Mouse (Mus musculus): ENCODE data around the gene G530012D18Rik. TPM values are rescaled to one million over a fixed set of nuclear protein-coding genes. Genes with fewer than 3 reads are reported as not detected.
"Not testable (repeated sequence)": the region's sequence is repeated elsewhere in the genome, so short reads cannot be mapped to it uniquely, and the experiment has no call there.

G530012D18Rik gene
- not detected in 2 replicates for polyA plus RNA-seq (2014; fragmentation: Nextera tagmentation; extraction: Ambion mirVana)

DNA sequence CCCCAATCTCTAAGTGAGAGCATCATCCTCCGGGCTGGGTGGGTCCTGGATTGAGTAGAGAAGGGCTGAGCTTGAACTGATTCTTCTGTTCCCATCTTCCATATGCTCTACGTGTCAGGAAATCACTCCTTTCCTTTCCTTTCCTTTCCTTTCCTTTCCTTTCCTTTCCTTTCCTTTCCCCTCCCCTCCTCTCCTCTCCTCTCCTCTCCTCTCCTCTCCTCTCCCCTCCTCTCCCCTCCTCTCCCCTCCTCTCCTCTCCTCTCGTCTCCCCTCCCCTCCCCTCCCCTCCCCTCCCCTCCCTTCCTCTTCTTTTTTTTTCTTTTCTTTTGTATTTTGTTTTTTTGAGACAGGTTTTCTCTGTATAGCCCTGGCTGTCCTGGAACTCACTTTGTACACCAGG, at the start of gene G530012D18Rik:
G530012D18Rik (plus strand) TSS at position 301 of the 400 bp plus-strand sequence.
- not testable (repeated sequence) for H3K36me3 ChIP-seq (ENCODE audit: control insufficient read depth, insufficient read depth, low read length); ATAC-seq; H3K4me2 ChIP-seq (ENCODE audit: low read length); H3K4me3 ChIP-seq (ENCODE audit: low read depth, low read length); H3K4me1 ChIP-seq (ENCODE audit: control insufficient read depth, insufficient read depth, low read length); H3K9ac ChIP-seq (ENCODE audit: low read length); DNase-seq (ENCODE audit: low spot score); H3K27me3 ChIP-seq (replicated peaks; ENCODE audit: control insufficient read depth, insufficient read depth, low read length); H3K9me3 ChIP-seq (replicated peaks; ENCODE audit: control insufficient read depth, low read length); H3K27ac ChIP-seq (ENCODE audit: low read depth, low read length)
- WGBS = 70% methylated on average over 2 of the region's 3 CpGs

DNA sequence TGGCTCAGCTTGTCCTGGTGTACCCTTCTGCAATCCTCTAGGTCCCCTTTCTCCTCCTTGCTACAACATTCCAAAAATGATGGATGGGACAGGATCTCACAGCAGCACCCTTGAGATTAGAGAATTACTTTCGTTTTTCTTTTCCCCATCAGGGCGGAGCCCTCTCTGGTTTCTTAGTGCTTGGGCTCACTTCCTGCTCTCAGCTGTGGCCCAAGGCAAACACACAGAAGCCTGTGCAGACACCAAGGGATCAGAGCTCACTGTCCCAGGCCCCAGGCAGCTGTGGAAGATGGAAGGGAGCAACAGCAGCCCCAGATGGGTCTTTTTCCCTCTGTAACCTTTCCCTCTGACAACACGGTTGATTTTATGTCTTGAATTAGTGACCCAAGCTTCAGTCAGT, 49.1 kb upstream of the G530012D18Rik start:
- H3K36me3 ChIP-seq (ENCODE audit: control insufficient read depth, insufficient read depth, low read length); H3K9ac ChIP-seq (ENCODE audit: low read length); ATAC-seq; H3K27ac ChIP-seq (ENCODE audit: low read depth, low read length); H3K4me2 ChIP-seq (ENCODE audit: low read length); H3K9me3 ChIP-seq (replicated peaks; ENCODE audit: control insufficient read depth, low read length); H3K4me1 ChIP-seq (ENCODE audit: control insufficient read depth, insufficient read depth, low read length); H3K4me3 ChIP-seq (ENCODE audit: low read depth, low read length); H3K27me3 ChIP-seq (replicated peaks; ENCODE audit: control insufficient read depth, insufficient read depth, low read length); DNase-seq (ENCODE audit: low spot score): not testable (repeated sequence)
- WGBS = 79% methylated on average over 3 of the region's 3 CpGs

GRCm38 (mm10) chr1:85528451-85529110, 46.9 kb upstream of the G530012D18Rik start:
- not testable (repeated sequence) for H3K27ac ChIP-seq (ENCODE audit: low read depth, low read length); DNase-seq (ENCODE audit: low spot score); H3K36me3 ChIP-seq (ENCODE audit: control insufficient read depth, insufficient read depth, low read length); H3K27me3 ChIP-seq (replicated peaks; ENCODE audit: control insufficient read depth, insufficient read depth, low read length); H3K9ac ChIP-seq (ENCODE audit: low read length); ATAC-seq; H3K4me1 ChIP-seq (ENCODE audit: control insufficient read depth, insufficient read depth, low read length); H3K9me3 ChIP-seq (replicated peaks; ENCODE audit: control insufficient read depth, low read length); H3K4me3 ChIP-seq (ENCODE audit: low read depth, low read length); H3K4me2 ChIP-seq (ENCODE audit: low read length)
- WGBS = 79% methylated on average over 13 of the region's 15 CpGs

- WGBS = 76% methylated on average over 3 of the region's 4 CpGs
- DNase-seq (ENCODE audit: low spot score); H3K4me2 ChIP-seq (ENCODE audit: low read length); H3K9me3 ChIP-seq (replicated peaks; ENCODE audit: control insufficient read depth, low read length); H3K36me3 ChIP-seq (ENCODE audit: control insufficient read depth, insufficient read depth, low read length); ATAC-seq; H3K4me3 ChIP-seq (ENCODE audit: low read depth, low read length); H3K27me3 ChIP-seq (replicated peaks; ENCODE audit: control insufficient read depth, insufficient read depth, low read length); H3K27ac ChIP-seq (ENCODE audit: low read depth, low read length); H3K9ac ChIP-seq (ENCODE audit: low read length); H3K4me1 ChIP-seq (ENCODE audit: control insufficient read depth, insufficient read depth, low read length): not testable (repeated sequence)
Measured at GRCm38 (mm10) chr1:85543818-85544217, 31.7 kb upstream of the G530012D18Rik start.

- H3K27me3 ChIP-seq (replicated peaks; ENCODE audit: control insufficient read depth, insufficient read depth, low read length); H3K27ac ChIP-seq (ENCODE audit: low read depth, low read length); H3K36me3 ChIP-seq (ENCODE audit: control insufficient read depth, insufficient read depth, low read length); H3K4me2 ChIP-seq (ENCODE audit: low read length); DNase-seq (ENCODE audit: low spot score); H3K4me1 ChIP-seq (ENCODE audit: control insufficient read depth, insufficient read depth, low read length); H3K4me3 ChIP-seq (ENCODE audit: low read depth, low read length); H3K9me3 ChIP-seq (replicated peaks; ENCODE audit: control insufficient read depth, low read length); H3K9ac ChIP-seq (ENCODE audit: low read length); ATAC-seq: not testable (repeated sequence)
Measured at GRCm38 (mm10) chr1:85546442-85546841, 29.0 kb upstream of the G530012D18Rik start.

DNA sequence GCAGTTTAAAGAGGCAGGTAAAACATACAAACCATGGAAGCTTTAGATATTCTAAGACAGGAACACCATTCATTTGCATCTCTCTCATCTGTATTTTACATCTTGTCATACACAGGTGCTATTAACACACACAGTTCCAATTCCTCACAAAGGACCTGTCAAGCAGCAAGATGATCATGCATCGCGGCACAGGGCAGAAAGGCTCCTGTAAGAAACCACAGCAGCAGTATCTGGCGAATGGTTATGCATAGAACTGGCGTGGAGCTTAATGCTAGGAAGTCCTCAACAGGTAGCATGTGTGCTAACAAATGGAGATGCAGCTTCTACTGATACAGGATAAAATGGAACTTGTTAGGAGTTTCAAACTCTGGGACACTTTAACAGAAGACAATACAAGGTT, 20.2 kb upstream of the G530012D18Rik start:
- not testable (repeated sequence) for H3K27ac ChIP-seq (ENCODE audit: low read depth, low read length); H3K4me2 ChIP-seq (ENCODE audit: low read length); DNase-seq (ENCODE audit: low spot score); H3K36me3 ChIP-seq (ENCODE audit: control insufficient read depth, insufficient read depth, low read length); H3K27me3 ChIP-seq (replicated peaks; ENCODE audit: control insufficient read depth, insufficient read depth, low read length); H3K9me3 ChIP-seq (replicated peaks; ENCODE audit: control insufficient read depth, low read length); H3K4me3 ChIP-seq (ENCODE audit: low read depth, low read length); H3K9ac ChIP-seq (ENCODE audit: low read length); ATAC-seq; H3K4me1 ChIP-seq (ENCODE audit: control insufficient read depth, insufficient read depth, low read length)
- 87% methylated on average over 4 of the region's 4 CpGs for whole genome bisulfite sequencing

DNA sequence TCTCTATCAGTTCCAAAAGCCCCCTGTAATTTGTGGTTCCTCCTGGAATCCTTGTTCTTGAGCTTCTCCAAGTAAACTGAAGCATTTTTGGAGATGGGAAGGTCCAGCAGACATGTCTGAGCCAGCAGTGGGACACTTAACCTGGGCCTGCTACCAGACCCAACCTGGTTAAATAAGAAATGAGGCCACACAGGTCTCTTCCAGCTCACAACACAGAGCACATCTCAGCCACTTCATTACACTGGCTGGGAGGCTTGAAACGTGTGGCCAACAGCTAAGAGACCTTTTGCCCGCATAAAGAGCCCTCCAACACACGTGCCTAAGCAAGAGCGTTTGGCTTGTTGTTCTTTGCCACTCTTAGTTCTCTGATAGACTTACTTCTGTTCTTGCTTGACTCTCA, 1.9 kb upstream of the G530012D18Rik start:
- H3K9me3 ChIP-seq (replicated peaks; ENCODE audit: control insufficient read depth, low read length); H3K27me3 ChIP-seq (replicated peaks; ENCODE audit: control insufficient read depth, insufficient read depth, low read length); ATAC-seq; H3K36me3 ChIP-seq (ENCODE audit: control insufficient read depth, insufficient read depth, low read length); H3K9ac ChIP-seq (ENCODE audit: low read length); H3K4me2 ChIP-seq (ENCODE audit: low read length); DNase-seq (ENCODE audit: low spot score); H3K4me1 ChIP-seq (ENCODE audit: control insufficient read depth, insufficient read depth, low read length); H3K4me3 ChIP-seq (ENCODE audit: low read depth, low read length); H3K27ac ChIP-seq (ENCODE audit: low read depth, low read length): not testable (repeated sequence)
- 77% methylated on average over 4 of the region's 4 CpGs for WGBS

DNA sequence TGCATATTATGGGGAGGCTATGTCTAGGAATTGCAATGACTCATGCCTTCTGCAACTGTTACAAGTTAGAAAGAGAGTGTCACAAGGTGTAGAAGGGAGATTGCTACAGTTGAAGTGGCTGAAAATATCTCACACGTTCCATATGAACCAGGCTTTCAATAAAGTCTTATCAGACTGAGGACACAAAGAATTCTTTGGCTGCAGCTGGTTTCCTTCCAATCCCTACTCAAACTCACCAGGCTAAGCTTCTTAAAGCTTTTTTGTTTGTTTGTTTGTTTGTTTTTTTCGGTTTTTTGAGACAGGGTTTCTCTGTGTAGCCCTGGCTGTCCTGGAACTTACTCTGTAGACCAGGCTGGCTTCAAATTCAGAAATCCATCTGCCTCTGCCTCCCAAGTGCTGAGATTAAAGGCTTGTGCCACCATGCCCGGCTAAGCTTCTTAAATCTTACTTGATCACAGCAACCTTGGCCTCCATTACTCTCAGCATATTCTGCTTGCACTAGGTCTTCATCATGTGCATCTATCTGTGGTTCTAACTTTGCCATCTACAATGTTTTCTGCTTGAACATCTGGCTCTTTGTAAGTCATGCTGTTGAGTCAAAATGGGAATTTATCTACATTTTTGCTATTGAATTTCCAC, 3.0 kb downstream of the G530012D18Rik start:
- not testable (repeated sequence) for H3K9me3 ChIP-seq (replicated peaks; ENCODE audit: control insufficient read depth, low read length); ATAC-seq; DNase-seq (ENCODE audit: low spot score); H3K4me2 ChIP-seq (ENCODE audit: low read length); H3K4me3 ChIP-seq (ENCODE audit: low read depth, low read length); H3K4me1 ChIP-seq (ENCODE audit: control insufficient read depth, insufficient read depth, low read length); H3K27me3 ChIP-seq (replicated peaks; ENCODE audit: control insufficient read depth, insufficient read depth, low read length); H3K27ac ChIP-seq (ENCODE audit: low read depth, low read length); H3K9ac ChIP-seq (ENCODE audit: low read length); H3K36me3 ChIP-seq (ENCODE audit: control insufficient read depth, insufficient read depth, low read length)
- 63% methylated on average over 3 of the region's 3 CpGs for WGBS
